9 mouse cellular contexts compared by ENCODE assay signal in the genomic region with DNA sequence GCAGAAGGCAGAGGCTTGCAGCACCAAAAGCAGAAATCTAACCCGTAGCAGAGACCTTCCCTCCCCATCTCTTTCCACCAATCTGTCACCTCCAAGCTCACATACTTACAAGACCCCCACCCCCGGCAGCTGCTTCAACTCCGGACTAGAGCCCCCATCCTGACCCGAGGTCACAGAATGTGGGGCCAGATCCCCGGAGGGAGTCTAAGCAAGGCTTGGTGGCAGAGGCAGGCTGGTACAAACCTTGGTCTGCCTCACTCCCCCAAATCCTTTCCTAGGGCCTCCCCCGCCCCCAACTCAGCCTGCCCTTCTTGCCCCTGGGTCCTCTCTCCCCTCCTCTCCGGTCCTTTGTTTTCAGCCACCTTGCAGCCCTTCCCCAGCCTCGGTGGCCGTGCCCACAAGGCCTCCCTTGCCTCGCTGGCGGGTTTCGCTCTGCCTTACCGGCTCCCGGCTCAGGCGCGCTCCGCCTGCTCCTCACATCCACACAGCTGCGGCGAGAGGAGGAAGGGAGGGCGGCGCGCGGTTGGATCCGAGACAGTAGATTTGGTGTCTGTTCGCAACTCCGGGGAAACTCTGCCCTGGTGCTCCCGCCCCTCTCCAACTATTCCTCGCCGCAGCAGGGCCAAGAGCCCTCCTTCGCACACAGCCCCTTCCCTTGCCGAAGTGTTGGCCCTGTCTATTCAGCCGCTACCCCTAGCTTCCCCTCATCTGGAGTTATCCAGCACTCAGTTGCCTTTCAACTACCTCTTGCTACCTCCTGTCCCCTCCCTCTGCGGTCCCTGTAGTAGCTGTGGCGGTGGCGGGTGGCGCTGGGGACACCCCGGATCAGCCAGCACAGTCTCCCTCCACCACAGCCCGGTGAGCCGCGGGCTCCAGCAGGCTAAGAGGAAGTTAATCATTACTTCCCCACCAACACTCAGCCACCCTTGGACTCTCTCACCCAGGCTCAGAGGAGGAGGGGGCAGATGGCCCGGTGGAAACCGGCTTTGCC. TPM values are rescaled to one million over a fixed set of nuclear protein-coding genes. Genes with fewer than 3 reads are reported as not detected.
DNase-seq lines count a peak whose midpoint lies in the region; ATAC-seq and TF ChIP-seq lines count a peak whose summit lies in the region.
"Had no signal": no experiment of that assay in that cellular context is flagged by ENCODE, and none has a peak within 500 bp of the region (broad histone marks: within the 10 kb centered on the region; RNA-seq: fewer than 3 reads in every experiment).

No protein-coding gene starts in this region.

- H3K4me2 ChIP-seq in lung, postnatal 0 days (replicated peaks; ENCODE audit: low read depth, low read length): peak overlapping the region; percentile 40
- H3K4me2 ChIP-seq in forebrain, embryonic 13.5 days: no peak overlapping the region; the same call in 1 of the 2 replicates
- peak overlapping the region; percentile 69 for H3K4me2 ChIP-seq in kidney, embryonic 14.5 days (replicated peaks; ENCODE audit: low read depth, low read length)
- H3K4me2 ChIP-seq in midbrain, embryonic 13.5 days (replicated peaks): peak overlapping the region; percentile 20

- 2% methylated on average over 29 of the region's 42 CpGs for WGBS in lung, postnatal 0 days
- WGBS in lung, adult 2 months: 2% methylated on average over 42 of the region's 42 CpGs
- WGBS in forebrain, embryonic 13.5 days: under 1% methylated on average over 42 of the region's 42 CpGs
- 1% methylated on average over 42 of the region's 42 CpGs for WGBS in kidney, embryonic 14.5 days
- WGBS in midbrain, embryonic 13.5 days: under 1% methylated on average over 42 of the region's 42 CpGs

- peak overlapping the region; percentile 19; the same call in 1 of the 2 replicates for H3K4me3 ChIP-seq in lung, postnatal 0 days (ENCODE audit: low read depth, low read length)
- no peak overlapping the region for H3K4me3 ChIP-seq in lung, adult 2 months (replicated peaks; ENCODE audit: extremely low read depth, low read depth, low read length)
- H3K4me3 ChIP-seq in forebrain, embryonic 13.5 days: peak overlapping the region; percentile 4; the same call in 1 of the 2 replicates
- peak overlapping the region; percentile 57 for H3K4me3 ChIP-seq in kidney, embryonic 14.5 days (ENCODE audit: low read length)
- H3K4me3 ChIP-seq in midbrain, embryonic 13.5 days (replicated peaks): peak overlapping the region; percentile 16

- H3K27me3 ChIP-seq in lung, postnatal 0 days (replicated peaks; ENCODE audit: insufficient read depth, low read length): peaks cover 86% of the 10 kb centered on the region
- peaks cover 100% of the 10 kb centered on the region for H3K27me3 ChIP-seq in forebrain, embryonic 13.5 days
- peaks cover 67% of the 10 kb centered on the region for H3K27me3 ChIP-seq in kidney, embryonic 14.5 days (ENCODE audit: control insufficient read depth, insufficient read depth, low read length)
- peaks cover 100% of the 10 kb centered on the region for H3K27me3 ChIP-seq in midbrain, embryonic 13.5 days

- no peak for TF ChIP-seq POLR2A in lung, adult 2 months (IDR thresholded peaks at IDR 0.05; ENCODE audit: borderline replicate concordance, extremely low read depth, low read depth, low read length)

- H3K27ac ChIP-seq in lung, postnatal 0 days (ENCODE audit: low read length): no peak overlapping the region
- no peak overlapping the region for H3K27ac ChIP-seq in forebrain, embryonic 13.5 days
- peak overlapping the region; percentile 97 for H3K27ac ChIP-seq in kidney, embryonic 14.5 days (ENCODE audit: low read depth, low read length)
- H3K27ac ChIP-seq in midbrain, embryonic 13.5 days: no peak overlapping the region

- no peak overlapping the region for H3K9ac ChIP-seq in lung, postnatal 0 days (replicated peaks; ENCODE audit: low read depth)
- no peak overlapping the region for H3K9ac ChIP-seq in forebrain, embryonic 13.5 days
- peak overlapping the region; percentile 87 for H3K9ac ChIP-seq in kidney, embryonic 14.5 days (ENCODE audit: low read depth, low read length)
- H3K9ac ChIP-seq in midbrain, embryonic 13.5 days (replicated peaks): 0 out of 2 replicates have a peak overlapping the region, but pooled peaks have one; percentile 5

- TF ChIP-seq CTCF in lung, postnatal 0 days (IDR thresholded peaks at IDR 0.05): no peak
- no peak for TF ChIP-seq CTCF in lung, adult 2 months (IDR thresholded peaks at IDR 0.05; ENCODE audit: insufficient read depth, low read length)

- no peak for TF ChIP-seq EP300 in lung, postnatal 0 days (IDR thresholded peaks at IDR 0.05)

- H3K9me3 ChIP-seq in lung, postnatal 0 days (ENCODE audit: low read length): no peaks in the 10 kb centered on the region
- no peaks in the 10 kb centered on the region for H3K9me3 ChIP-seq in forebrain, embryonic 13.5 days (replicated peaks)
- H3K9me3 ChIP-seq in kidney, embryonic 14.5 days (ENCODE audit: control insufficient read depth, low read length): no peaks in the 10 kb centered on the region
- no peaks in the 10 kb centered on the region for H3K9me3 ChIP-seq in midbrain, embryonic 13.5 days

- peak; percentile 55 for ATAC-seq in lung, postnatal 0 days
- no peak for ATAC-seq in forebrain, embryonic 13.5 days
- peak; percentile 38 for ATAC-seq in kidney, embryonic 14.5 days (ENCODE audit: low FRiP score, low TSS enrichment)
- no peak for ATAC-seq in midbrain, embryonic 13.5 days

- no peaks in the 10 kb centered on the region for H3K36me3 ChIP-seq in lung, postnatal 0 days (ENCODE audit: insufficient read depth, low read length)
- H3K36me3 ChIP-seq in forebrain, embryonic 13.5 days (ENCODE audit: poor library complexity, severe bottlenecking): no peaks in the 10 kb centered on the region
- H3K36me3 ChIP-seq in kidney, embryonic 14.5 days (ENCODE audit: control insufficient read depth, insufficient read depth, low read length): no peaks in the 10 kb centered on the region
- no peaks in the 10 kb centered on the region for H3K36me3 ChIP-seq in midbrain, embryonic 13.5 days

- peak; percentile 33 for DNase-seq in lung, postnatal 0 days (ENCODE audit: low spot score)
- no peak for DNase-seq in lung, adult 2 months
- DNase-seq in cerebellum, adult 9-11 months: no peak
- no peak for DNase-seq in adrenal gland, postnatal 14 days
- DNase-seq in urinary bladder, postnatal 14 days (ENCODE audit: low spot score): no peak

- H3K4me1 ChIP-seq in lung, postnatal 0 days (ENCODE audit: insufficient read depth, low read depth, low read length): no peaks in the 10 kb centered on the region; the same call in 1 of the 2 replicates
- peaks cover 2% of the 10 kb centered on the region; the same call in 1 of the 2 replicates for H3K4me1 ChIP-seq in lung, adult 2 months (ENCODE audit: control insufficient read depth, insufficient read depth, low read length)
- peaks cover 21% of the 10 kb centered on the region for H3K4me1 ChIP-seq in forebrain, embryonic 13.5 days
- H3K4me1 ChIP-seq in kidney, embryonic 14.5 days (ENCODE audit: control insufficient read depth, insufficient read depth, low read length): peaks cover 6% of the 10 kb centered on the region; the same call in 1 of the 2 replicates
- H3K4me1 ChIP-seq in midbrain, embryonic 13.5 days (replicated peaks): peaks cover 29% of the 10 kb centered on the region

RNA-seq across cellular contexts. Expression of a gene that starts 5.5 kb away (rescaled TPM):
- polyA plus RNA-seq in lung, postnatal 0 days (2015; fragmentation: Nextera tagmentation; extraction: Ambion mirVana): not detected in 2 replicates
- not detected in 2 replicates for polyA plus RNA-seq in lung, adult 2 months (2012; rRNA removed)
- 0.05 TPM in 1 of 2 replicates, not detected in the other for polyA plus RNA-seq in forebrain, embryonic 13.5 days (2015; fragmentation: Nextera tagmentation; extraction: Ambion mirVana)
- 43.3 and 55.9 TPM in 2 replicates for polyA plus RNA-seq in kidney, embryonic 14.5 days (2014; fragmentation: Nextera tagmentation; extraction: Ambion mirVana)
- 0.63 and 1.0 TPM in 2 replicates for polyA plus RNA-seq in midbrain, embryonic 13.5 days (2015; fragmentation: Nextera tagmentation; extraction: Ambion mirVana)
- total RNA-seq in adrenal gland, postnatal 14 days (2021): not detected in 2 replicates
- total RNA-seq: neutrophil, adult 5-6 weeks had no signal

Comparison
In these comparisons a context has a peak if more than half of its experiments do, and no peak if none do; other contexts are left out.
1. ATAC-seq: peak in lung, postnatal 0 days (single experiment) and kidney, embryonic 14.5 days (single experiment); none in forebrain, embryonic 13.5 days (single experiment) and midbrain, embryonic 13.5 days (single experiment).
2. H3K9ac ChIP-seq: peak in kidney, embryonic 14.5 days (single experiment) and midbrain, embryonic 13.5 days (single experiment); none in lung, postnatal 0 days (single experiment) and forebrain, embryonic 13.5 days (single experiment).
3. RNA of a gene that starts 5.5 kb away (polyA plus RNA-seq): 43.3 to 55.9 TPM in kidney, embryonic 14.5 days; 0.63 to 1.0 TPM in midbrain, embryonic 13.5 days, 0.05 TPM in forebrain, embryonic 13.5 days, not detected in lung, postnatal 0 days and not detected in lung, adult 2 months; every median in the first group is over 10 times any median in the second.